15 mouse cellular contexts compared by ENCODE assay signal in the genomic region with DNA sequence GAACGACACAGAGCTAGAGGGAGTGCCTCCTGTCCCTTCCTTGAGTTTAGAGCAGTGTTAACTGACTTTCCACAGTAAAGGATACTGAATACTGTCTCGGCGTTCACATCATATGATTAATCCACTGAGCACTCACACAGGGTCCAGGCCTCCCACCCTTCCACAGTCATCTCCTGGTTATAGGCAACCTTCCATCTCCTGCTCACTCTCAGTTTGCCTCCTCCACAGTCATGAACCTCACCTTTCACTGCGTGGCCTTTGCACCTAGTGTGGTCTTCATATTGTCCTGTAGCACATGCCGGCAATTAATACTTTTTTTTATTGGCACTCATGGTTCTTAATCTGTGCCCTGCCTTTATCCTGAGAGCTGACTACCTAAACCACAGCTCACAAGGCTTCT. TPM values are rescaled to one million over a fixed set of nuclear protein-coding genes. Genes with fewer than 3 reads are reported as not detected.
"Had no signal": no experiment of that assay in that cellular context is flagged by ENCODE, and none has a peak within 500 bp of the region (broad histone marks: within the 10 kb centered on the region; RNA-seq: fewer than 3 reads in every experiment).

No protein-coding gene starts in this region.

- H3K27ac ChIP-seq: liver, embryonic 14.5 days; midbrain, embryonic 10.5 days; neural tube, embryonic 12.5 days; stomach, embryonic 15.5 days; stomach, postnatal 0 days had no signal

- H3K9me3 ChIP-seq: midbrain, embryonic 10.5 days; neural tube, embryonic 12.5 days; stomach, embryonic 15.5 days had no signal

- H3K4me3 ChIP-seq: midbrain, embryonic 10.5 days; neural tube, embryonic 12.5 days; stomach, embryonic 15.5 days had no signal

- H3K4me1 ChIP-seq: midbrain, embryonic 10.5 days; neural tube, embryonic 12.5 days; stomach, embryonic 15.5 days had no signal

- DNase-seq: lung, adult 18-20 months; lung, embryonic 14.5 days; lung, postnatal 10 days; lung, postnatal 4 days; midbrain, embryonic 14.5 days; right cerebral cortex, postnatal 14 days; thymus, adult 2 months; thymus, postnatal 25 days; thymus, postnatal 4 days had no signal

- H3K27me3 ChIP-seq: neural tube, embryonic 12.5 days; stomach, embryonic 15.5 days had no signal

- H3K9ac ChIP-seq: liver, embryonic 14.5 days; lung, embryonic 14.5 days; neural tube, embryonic 12.5 days; stomach, embryonic 15.5 days had no signal

- H3K4me2 ChIP-seq: lung, embryonic 14.5 days; neural tube, embryonic 12.5 days; stomach, embryonic 15.5 days had no signal

RNA-seq across cellular contexts. Expression of a gene that starts 44.3 kb away (rescaled TPM):
- polyA plus RNA-seq: testis, adult 2 months had no signal
